Mouse (Mus musculus): ENCODE measurements around the gene Ugt2a1. TPM values are rescaled to one million over a fixed set of nuclear protein-coding genes. Genes with fewer than 3 reads are reported as not detected.
"Not testable (repeated sequence)": the region's sequence is repeated elsewhere in the genome, so short reads cannot be mapped to it uniquely, and the experiment has no call there.

Gene Ugt2a1
- polyA plus RNA-seq (2016; fragmentation: Nextera tagmentation; extraction: Ambion mirVana), result not detected in 2 replicates

DNA sequence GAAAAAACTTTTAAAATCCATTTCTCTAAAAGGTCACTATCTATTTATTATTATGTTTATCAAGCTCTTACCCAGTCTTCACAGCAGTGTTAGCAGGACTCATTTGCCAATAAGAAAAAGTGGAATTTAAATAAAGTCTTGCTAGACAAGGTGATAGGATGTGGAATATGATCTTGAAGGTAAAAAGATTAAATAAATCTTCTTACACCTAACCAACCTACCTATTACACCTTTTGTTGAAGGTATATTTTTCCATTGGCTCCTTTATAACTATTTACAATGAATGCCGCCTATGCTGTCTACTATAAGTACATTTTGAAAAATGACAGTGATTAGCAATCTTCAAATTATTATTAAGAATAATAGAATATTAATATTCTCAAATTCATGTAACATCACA is at the start of gene Ugt2a1:
Gene Ugt2a1 (minus strand): TSS at position 101 of the 400 bp plus-strand sequence.
- Histone ChIP-seq H3K4me3 (no peak within 1 kb of the TSS), H3K27ac (replicated peaks) (no peak within 1 kb of the TSS), H3K36me3 (no peaks in the 10 kb centered on the region), H3K27me3 (ENCODE audit: low read depth, poor library complexity, severe bottlenecking) (no peaks in the 10 kb centered on the region), H3K9me3 (replicated peaks) (no peaks in the 10 kb centered on the region), H3K4me1 (no peaks in the 10 kb centered on the region)
- no peak for DNase-seq (ENCODE audit: low spot score)
- WGBS, result 89% methylated on average over 1 of the region's 1 CpGs

DNA sequence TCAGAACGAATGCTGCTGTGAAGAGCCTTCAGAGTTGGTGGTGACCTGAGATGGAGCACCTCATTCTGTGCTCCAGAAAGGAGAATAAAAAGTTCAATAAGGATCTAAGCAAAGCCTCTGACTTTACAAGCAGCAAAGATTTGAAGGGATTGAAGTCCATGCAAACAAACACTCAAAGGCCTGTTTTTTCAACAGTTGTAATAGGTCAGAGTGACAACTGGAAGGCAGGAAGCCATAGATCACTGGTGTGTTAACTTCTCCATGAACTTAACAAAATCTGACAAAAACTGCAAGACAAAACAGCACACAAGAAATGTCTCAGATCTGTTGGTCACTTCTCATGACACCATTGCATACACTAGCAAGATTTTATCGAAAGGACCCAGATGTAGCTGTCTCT is 47.4 kb upstream of the Ugt2a1 start, which contains the start of gene Sult1b1:
Gene Sult1b1 (minus strand): TSS at position 85 of the 400 bp plus-strand sequence.
- DNase-seq (ENCODE audit: low spot score), result no peak
- no peaks in the 10 kb centered on the region for H3K36me3 ChIP-seq
- H3K4me3 ChIP-seq, result no peak within 1 kb of the TSS
- no peak within 1 kb of the TSS for H3K27ac ChIP-seq (replicated peaks)
- WGBS, result 93% methylated on average over 2 of the region's 2 CpGs
- H3K9me3 ChIP-seq (replicated peaks), result no peaks in the 10 kb centered on the region
- no peaks in the 10 kb centered on the region for H3K27me3 ChIP-seq (ENCODE audit: low read depth, poor library complexity, severe bottlenecking)
- no peaks in the 10 kb centered on the region for H3K4me1 ChIP-seq

DNA sequence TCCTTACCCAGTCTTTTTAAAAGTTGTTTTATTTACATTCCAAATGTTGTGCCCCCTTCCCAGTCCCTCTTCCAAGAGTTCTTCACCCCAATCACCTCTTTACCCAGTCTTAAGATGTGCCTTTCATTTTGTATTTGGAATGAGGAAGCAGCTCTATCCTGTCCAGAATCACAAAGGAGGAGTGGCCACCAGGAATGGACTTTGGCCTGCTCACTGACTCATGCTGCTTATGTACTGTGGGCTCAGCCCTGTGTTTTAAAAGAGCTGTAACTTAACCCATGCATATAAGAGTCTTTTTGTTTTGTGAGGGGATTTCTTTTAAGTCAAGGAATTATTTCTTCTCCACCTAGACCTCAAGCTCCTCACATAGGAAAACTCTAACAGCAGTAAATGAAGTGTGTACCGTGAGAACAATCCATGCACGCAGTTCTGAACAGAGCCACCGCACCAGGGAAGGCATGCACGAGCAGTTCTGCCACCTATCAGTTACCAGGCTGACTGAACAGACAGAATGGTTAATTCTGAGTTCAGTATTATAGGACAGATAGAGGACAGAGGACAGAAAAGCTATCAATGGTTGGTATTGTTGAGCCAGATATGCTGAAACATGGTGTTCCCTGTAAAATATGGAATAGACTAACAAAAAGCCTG is 45.4 kb upstream of the Ugt2a1 start:
- Histone ChIP-seq H3K4me3 (no peak overlapping the region), H3K36me3 (no peaks in the 10 kb centered on the region), H3K4me1 (no peaks in the 10 kb centered on the region), H3K27me3 (ENCODE audit: low read depth, poor library complexity, severe bottlenecking) (no peaks in the 10 kb centered on the region), H3K9me3 (replicated peaks) (no peaks in the 10 kb centered on the region), H3K27ac (replicated peaks) (no peak overlapping the region)
- 51% methylated on average over 4 of the region's 4 CpGs for WGBS
- no peak for DNase-seq (ENCODE audit: low spot score)

DNA sequence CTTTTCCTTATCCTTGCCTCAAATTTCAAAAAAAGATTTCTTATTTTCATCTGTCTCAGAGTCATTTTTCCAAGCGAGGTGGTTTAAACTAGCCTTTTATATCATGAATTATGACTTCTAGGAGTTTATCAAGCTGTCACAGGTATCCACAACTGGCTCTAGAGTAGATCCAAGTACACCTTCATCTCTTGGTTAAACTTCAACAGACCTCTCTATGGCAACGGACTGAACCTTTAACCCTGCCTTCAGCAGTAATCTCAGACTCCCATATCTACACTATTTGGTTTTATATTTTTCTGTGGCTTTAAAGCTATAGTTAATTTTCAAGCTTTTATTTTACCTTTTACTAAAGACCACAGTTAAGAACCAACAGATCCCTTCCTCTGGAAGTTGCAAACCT is 41.6 kb upstream of the Ugt2a1 start:
- Histone ChIP-seq H3K27me3 (ENCODE audit: low read depth, poor library complexity, severe bottlenecking) (no peaks in the 10 kb centered on the region), H3K4me3 (no peak overlapping the region), H3K4me1 (no peaks in the 10 kb centered on the region), H3K9me3 (replicated peaks) (no peaks in the 10 kb centered on the region), H3K36me3 (no peaks in the 10 kb centered on the region), H3K27ac (replicated peaks) (no peak overlapping the region)
- no peak for DNase-seq (ENCODE audit: low spot score)
- WGBS, result 80% methylated on average over 2 of the region's 2 CpGs

DNA sequence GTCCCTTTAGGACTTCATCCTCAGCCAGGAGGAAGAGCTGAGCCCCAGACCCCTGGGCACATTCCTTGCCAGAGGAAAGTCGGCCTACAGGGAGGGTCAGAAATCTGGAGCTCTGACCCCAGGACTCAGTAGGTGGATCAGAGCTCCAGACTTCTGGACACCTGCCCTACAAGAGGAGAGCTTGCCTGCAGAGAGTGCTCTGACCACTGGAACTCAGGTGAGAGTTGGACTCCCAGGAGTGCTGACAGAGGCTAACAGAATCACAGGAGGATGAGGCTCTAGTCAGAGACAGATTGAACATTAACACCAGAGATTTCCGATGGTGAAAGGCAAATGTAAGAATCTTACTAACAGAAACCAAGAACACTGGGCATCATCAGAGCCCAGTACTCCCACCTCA is 32.9 kb upstream of the Ugt2a1 start:
- not testable (repeated sequence) for H3K4me3 ChIP-seq; H3K9me3 ChIP-seq (replicated peaks); DNase-seq (ENCODE audit: low spot score); H3K27me3 ChIP-seq (ENCODE audit: low read depth, poor library complexity, severe bottlenecking); H3K4me1 ChIP-seq; H3K27ac ChIP-seq (replicated peaks); H3K36me3 ChIP-seq
- 90% methylated on average over 2 of the region's 2 CpGs for WGBS

DNA sequence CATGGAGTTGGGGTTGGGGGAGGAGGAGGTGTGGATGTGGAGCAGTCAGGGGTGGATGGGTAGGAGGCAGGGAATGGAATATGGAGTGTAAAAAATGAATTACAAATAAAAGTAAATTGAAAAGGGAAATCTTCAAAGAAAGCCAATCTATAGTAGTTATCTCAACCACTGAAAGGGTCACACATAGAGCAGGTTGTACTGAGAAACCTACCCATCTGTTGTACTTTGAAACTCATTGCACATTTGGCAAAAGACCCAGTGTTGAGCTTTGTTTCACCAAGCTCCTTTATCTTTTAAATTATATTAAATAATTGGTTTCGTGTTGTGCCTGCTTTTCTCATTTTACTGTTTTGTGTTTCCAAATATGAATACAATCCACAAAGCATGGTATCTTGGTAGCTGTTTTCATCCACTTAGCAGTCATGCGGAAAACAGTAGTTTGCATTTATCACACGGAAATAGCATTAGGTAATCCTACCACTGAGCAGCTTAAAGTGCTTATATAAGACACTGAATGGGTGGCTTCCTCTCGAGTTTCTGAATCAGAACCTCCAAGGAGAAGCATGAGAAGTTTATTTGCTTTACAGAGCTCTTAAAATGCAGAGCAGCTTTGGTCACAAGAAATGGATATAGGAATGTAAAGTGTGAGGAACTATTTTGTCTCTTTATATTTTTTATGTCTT is 15.2 kb upstream of the Ugt2a1 start:
- WGBS, result 52% methylated on average over 4 of the region's 4 CpGs
- DNase-seq (ENCODE audit: low spot score), result no peak
- H3K27ac ChIP-seq (replicated peaks), result no peak overlapping the region
- H3K36me3 ChIP-seq, result no peaks in the 10 kb centered on the region
- no peaks in the 10 kb centered on the region for H3K4me1 ChIP-seq
- H3K27me3 ChIP-seq (ENCODE audit: low read depth, poor library complexity, severe bottlenecking), result no peaks in the 10 kb centered on the region
- no peaks in the 10 kb centered on the region for H3K9me3 ChIP-seq (replicated peaks)
- no peak overlapping the region for H3K4me3 ChIP-seq

DNA sequence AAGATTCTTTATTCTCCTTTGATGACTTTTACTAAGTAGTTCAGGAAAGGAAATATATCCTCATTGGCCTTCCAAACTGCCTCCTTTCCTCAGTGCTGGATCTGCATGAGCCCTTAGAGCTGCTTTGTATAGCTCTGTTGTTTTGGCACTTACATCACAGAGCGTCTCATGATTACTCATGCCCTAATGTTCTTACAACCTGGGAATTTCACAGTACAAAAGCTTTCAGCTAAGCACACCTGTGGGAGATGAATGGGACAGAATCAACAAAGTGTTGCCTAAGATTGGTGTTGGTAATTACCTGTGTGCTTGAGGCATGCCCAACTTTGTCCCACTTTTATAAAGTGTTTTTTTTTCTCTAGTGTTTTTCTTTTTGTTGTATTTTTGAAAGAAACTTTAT is 12.0 kb upstream of the Ugt2a1 start:
- Histone ChIP-seq H3K4me3 (no peak overlapping the region), H3K4me1 (no peaks in the 10 kb centered on the region), H3K9me3 (replicated peaks) (no peaks in the 10 kb centered on the region), H3K27me3 (ENCODE audit: low read depth, poor library complexity, severe bottlenecking) (no peaks in the 10 kb centered on the region), H3K27ac (replicated peaks) (no peak overlapping the region), H3K36me3 (no peaks in the 10 kb centered on the region)
- 64% methylated on average over 1 of the region's 1 CpGs for WGBS
- no peak for DNase-seq (ENCODE audit: low spot score)

DNA sequence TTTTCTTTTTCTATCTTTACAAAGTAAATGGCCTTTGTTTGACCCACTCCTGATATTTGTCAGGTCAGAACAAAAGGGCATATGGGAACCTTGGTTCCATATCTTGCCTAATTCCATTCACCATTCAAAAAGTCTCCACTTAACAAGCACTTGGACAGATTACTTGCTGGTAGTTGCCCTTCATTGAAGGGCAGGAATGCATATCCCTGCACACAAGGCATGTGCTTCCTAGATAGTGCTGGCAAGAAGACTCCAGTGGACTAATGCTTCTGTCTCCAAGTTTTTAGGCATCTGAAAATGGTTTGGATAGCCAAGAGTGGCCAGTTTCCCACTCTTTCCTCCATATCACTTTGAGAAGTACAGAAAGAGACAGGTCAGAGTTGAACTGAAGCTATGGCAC is 8.7 kb upstream of the Ugt2a1 start:
- Histone ChIP-seq H3K27me3 (ENCODE audit: low read depth, poor library complexity, severe bottlenecking) (no peaks in the 10 kb centered on the region), H3K36me3 (no peaks in the 10 kb centered on the region), H3K4me1 (no peaks in the 10 kb centered on the region), H3K27ac (replicated peaks) (no peak overlapping the region), H3K9me3 (replicated peaks) (no peaks in the 10 kb centered on the region), H3K4me3 (no peak overlapping the region)
- no peak for DNase-seq (ENCODE audit: low spot score)

DNA sequence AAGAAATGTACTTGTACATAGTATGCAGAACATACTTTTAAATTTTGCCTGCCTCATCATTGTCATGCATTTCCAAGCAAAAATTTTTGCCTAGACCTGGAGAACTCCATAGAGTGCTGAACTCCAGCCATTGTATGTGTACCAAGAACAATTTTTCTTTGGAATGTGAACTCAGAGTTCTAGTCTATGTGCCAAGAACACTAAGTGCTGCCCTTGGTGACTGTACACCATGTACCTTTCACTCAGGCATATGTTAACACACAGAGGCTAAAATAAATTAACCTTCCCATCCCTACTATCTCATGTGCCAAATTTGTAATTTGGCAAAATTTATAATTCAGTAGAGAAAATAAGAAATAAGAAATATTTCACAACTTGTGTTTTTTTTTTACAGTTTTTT is 8.3 kb upstream of the Ugt2a1 start:
- Histone ChIP-seq H3K9me3 (replicated peaks) (no peaks in the 10 kb centered on the region), H3K4me1 (no peaks in the 10 kb centered on the region), H3K4me3 (no peak overlapping the region), H3K27ac (replicated peaks) (no peak overlapping the region), H3K27me3 (ENCODE audit: low read depth, poor library complexity, severe bottlenecking) (no peaks in the 10 kb centered on the region), H3K36me3 (no peaks in the 10 kb centered on the region)
- DNase-seq (ENCODE audit: low spot score), result no peak

DNA sequence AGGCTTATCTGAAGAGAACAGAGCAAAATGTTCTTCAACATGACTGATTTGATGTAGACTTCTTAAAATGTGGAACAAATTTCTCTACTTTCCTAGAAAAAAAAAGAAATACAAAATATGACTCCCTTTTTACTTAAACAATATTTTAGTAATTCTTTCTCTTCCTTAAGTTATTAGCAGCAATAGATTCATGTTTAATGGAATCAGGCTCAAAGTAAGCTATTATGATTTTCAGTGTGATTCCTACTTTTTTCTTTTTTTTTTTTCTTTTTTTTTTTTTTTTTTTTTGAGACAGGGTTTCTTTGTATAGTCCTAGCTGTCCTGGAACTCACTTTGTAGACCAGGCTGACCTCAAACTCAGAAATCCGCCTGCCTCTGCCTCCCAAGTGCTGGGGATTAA is 4.0 kb downstream of the Ugt2a1 start, which contains the start of gene Gm43638:
Gene Gm43638 (minus strand): TSS at position 101 of the 400 bp plus-strand sequence.
- not testable (repeated sequence) for H3K27me3 ChIP-seq (ENCODE audit: low read depth, poor library complexity, severe bottlenecking); H3K4me1 ChIP-seq; DNase-seq (ENCODE audit: low spot score); H3K9me3 ChIP-seq (replicated peaks); H3K4me3 ChIP-seq; H3K27ac ChIP-seq (replicated peaks); H3K36me3 ChIP-seq
- WGBS, result 79% methylated on average over 1 of the region's 1 CpGs

DNA sequence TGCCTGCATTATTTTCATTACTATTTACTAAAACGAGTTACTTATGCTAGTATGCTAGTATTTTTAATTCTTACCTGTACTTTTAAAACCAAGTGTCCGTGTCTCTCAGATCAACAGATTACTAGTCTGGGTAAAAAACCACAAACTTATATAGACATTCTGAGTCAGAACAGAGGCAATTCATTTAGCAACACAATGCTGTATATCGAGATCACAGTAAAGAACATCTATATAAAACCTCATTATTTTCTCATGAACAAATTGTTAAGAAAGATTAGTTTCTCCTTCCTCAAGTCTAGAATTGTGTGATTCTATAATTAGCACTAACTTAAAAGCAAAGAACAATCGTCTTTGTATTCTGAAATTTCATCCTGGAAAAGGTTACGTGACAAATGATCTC is 8.5 kb downstream of the Ugt2a1 start, which contains the start of gene Ugt2a2:
Gene Ugt2a2 (minus strand): TSS at position 101 of the 400 bp plus-strand sequence.
- Histone ChIP-seq H3K27ac (replicated peaks) (no peak within 1 kb of the TSS), H3K9me3 (replicated peaks) (no peaks in the 10 kb centered on the region), H3K27me3 (ENCODE audit: low read depth, poor library complexity, severe bottlenecking) (no peaks in the 10 kb centered on the region), H3K36me3 (no peaks in the 10 kb centered on the region), H3K4me1 (no peaks in the 10 kb centered on the region), H3K4me3 (no peak within 1 kb of the TSS)
- DNase-seq (ENCODE audit: low spot score), result no peak
- 89% methylated on average over 5 of the region's 5 CpGs for WGBS

DNA sequence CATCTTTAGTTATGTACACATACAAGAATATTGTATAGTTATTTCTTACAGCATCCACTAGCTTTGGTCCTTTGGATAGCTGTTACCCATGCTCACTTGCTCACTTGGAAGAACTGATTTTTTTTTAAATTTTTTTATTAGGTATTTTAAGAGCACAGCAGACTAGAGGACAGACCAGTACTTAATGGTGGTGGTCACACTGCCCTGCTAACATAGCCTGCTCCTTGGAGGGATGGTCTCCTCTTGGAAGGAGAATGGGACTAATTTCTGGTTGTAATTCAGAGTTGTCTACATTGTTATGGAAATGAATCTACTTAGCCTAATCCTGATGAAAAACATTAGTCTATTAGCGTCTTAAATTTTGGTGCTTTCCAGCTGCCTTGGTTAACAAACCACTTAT is 31.9 kb downstream of the Ugt2a1 start:
- H3K36me3 ChIP-seq, result no peaks in the 10 kb centered on the region
- no peaks in the 10 kb centered on the region for H3K27me3 ChIP-seq (ENCODE audit: low read depth, poor library complexity, severe bottlenecking)
- H3K4me1 ChIP-seq, result no peaks in the 10 kb centered on the region
- 20% methylated on average over 1 of the region's 1 CpGs for WGBS
- no peak for DNase-seq (ENCODE audit: low spot score)
- no peak overlapping the region for H3K4me3 ChIP-seq
- no peak overlapping the region for H3K27ac ChIP-seq (replicated peaks)
- no peaks in the 10 kb centered on the region for H3K9me3 ChIP-seq (replicated peaks)

DNA sequence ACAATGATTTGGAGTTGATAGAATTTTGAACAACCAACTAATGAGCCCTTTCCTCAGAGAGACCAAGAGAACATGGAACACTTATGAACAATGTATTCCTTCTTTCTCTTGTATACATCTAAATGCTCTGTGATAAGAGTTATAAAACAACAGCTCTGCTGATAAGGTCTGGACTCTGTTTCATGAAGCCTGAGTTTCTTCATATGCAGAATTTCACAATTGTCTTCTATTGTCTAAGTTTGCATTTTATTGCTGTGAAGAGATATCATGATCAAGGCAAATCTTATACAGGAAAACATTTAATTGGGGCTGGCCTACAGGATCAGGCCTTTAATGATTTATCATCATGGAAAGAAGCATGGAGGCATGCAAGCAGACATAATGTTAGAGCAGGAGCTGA is 33.0 kb downstream of the Ugt2a1 start:
- H3K9me3 ChIP-seq (replicated peaks), result no peaks in the 10 kb centered on the region
- no peaks in the 10 kb centered on the region for H3K36me3 ChIP-seq
- H3K27me3 ChIP-seq (ENCODE audit: low read depth, poor library complexity, severe bottlenecking), result no peaks in the 10 kb centered on the region
- DNase-seq (ENCODE audit: low spot score), result no peak
- H3K4me3 ChIP-seq, result no peak overlapping the region
- no peak overlapping the region for H3K27ac ChIP-seq (replicated peaks)
- H3K4me1 ChIP-seq, result no peaks in the 10 kb centered on the region

All from midbrain, embryonic 10.5 days (tissue).